Mouse (Mus musculus) heart, postnatal 14 days (tissue): Measurements from ENCODE around the gene Olfr384. TPM values are rescaled to one million over a fixed set of nuclear protein-coding genes. Genes with fewer than 3 reads are reported as not detected.
A peak's percentile ranks its signal among the peaks of the same experiment; 100 is the strongest.
"Not testable (repeated sequence)": the region's sequence is repeated elsewhere in the genome, so short reads cannot be mapped to it uniquely, and the experiment has no call there.

ENCODE experiments used
- DNase-seq, 2 experiments: peaks; one replicate each; pipeline ENCODE4 v3.0.0; 2021 to 2022
- intact Hi-C: fragments of 180-260 bp; cut with DNase I; formaldehyde crosslinking; loops from one replicate; pipeline ENCODE4 v1.15.1; 2025
- long read RNA-seq, 2 experiments: library from polyadenylated mRNA; stranded (forward); transcript quantifications; one replicate each; pipeline ENCODE4 v2.0.0; 2021
- total RNA-seq, 2 experiments: library from RNA; stranded (reverse); gene quantifications; 2 replicates each; pipeline ENCODE4 v1.2.3; 2021

Olfr384 gene
- total RNA-seq: not detected
- long read RNA-seq, experiment 1: 0 reads
- long read RNA-seq, experiment 2: 0 reads

- DNase-seq: no peak
- intact Hi-C loops: no loop called here
Measured at GRCm38 (mm10) chr11:73598294-73598693, at the start of gene Olfr384. Gene Olfr384, plus strand, starts transcription at chr11:73598594.

- intact Hi-C loops: no loop called here
- DNase-seq: peak in 1 of 2 experiments; percentile 1
Measured at GRCm38 (mm10) chr11:73579871-73580270, 18.5 kb upstream of the Olfr384 start.

GRCm38 (mm10) chr11:73583188-73583587, 15.2 kb upstream of the Olfr384 start:
- intact Hi-C loops, DNase-seq: not testable (repeated sequence)

GRCm38 (mm10) chr11:73592908-73593307, 5.5 kb upstream of the Olfr384 start, which contains the start of gene Olfr385:
Gene Olfr385, minus strand, starts transcription at chr11:73593008.
- DNase-seq: no peak
- intact Hi-C loops: no loop called here

Other genes starting within 250 kb of the Olfr384 start
- gene Olfr20, start 247.8 kb upstream of the Olfr384 start, total RNA-seq: not detected
- not detected for gene Olfr376, start 227.3 kb upstream of the Olfr384 start, total RNA-seq
- not detected for gene Olfr1, start 199.0 kb upstream of the Olfr384 start, total RNA-seq
- gene Olfr378, start 170.1 kb upstream of the Olfr384 start, total RNA-seq: not detected
- not detected for gene Olfr380, start 141.1 kb upstream of the Olfr384 start, total RNA-seq
- not detected for gene Olfr381, start 107.0 kb upstream of the Olfr384 start, total RNA-seq
- gene Olfr382, start 81.4 kb upstream of the Olfr384 start, total RNA-seq: not detected
- gene Olfr385, start 5.6 kb upstream of the Olfr384 start, total RNA-seq: not detected
- not detected for gene Zfp735, start 90.2 kb downstream of the Olfr384 start, total RNA-seq
- gene Olfr389, start 182.1 kb downstream of the Olfr384 start, total RNA-seq: not detected
- gene Olfr390, start 184.4 kb downstream of the Olfr384 start, total RNA-seq: not detected
- not detected for gene Olfr391-ps, start 204.5 kb downstream of the Olfr384 start, total RNA-seq
- not detected for gene Olfr392, start 218.5 kb downstream of the Olfr384 start, total RNA-seq